Mouse (Mus musculus) liver, embryonic 14.5 days (tissue): ENCODE data around the gene Hmcn2.

Source experiments
- CTCF ChIP-seq: IDR thresholded peaks from 2 replicates; pipeline ENCODE4 v1.5.1; 2016; ENCODE audit warnings: antibody characterized with exemption, low read depth, control low read depth
- EP300 ChIP-seq: IDR thresholded peaks from 2 replicates; pipeline ENCODE4 v1.6.1; 2016; ENCODE audit warnings: antibody characterized with exemption, low read depth

DNA sequence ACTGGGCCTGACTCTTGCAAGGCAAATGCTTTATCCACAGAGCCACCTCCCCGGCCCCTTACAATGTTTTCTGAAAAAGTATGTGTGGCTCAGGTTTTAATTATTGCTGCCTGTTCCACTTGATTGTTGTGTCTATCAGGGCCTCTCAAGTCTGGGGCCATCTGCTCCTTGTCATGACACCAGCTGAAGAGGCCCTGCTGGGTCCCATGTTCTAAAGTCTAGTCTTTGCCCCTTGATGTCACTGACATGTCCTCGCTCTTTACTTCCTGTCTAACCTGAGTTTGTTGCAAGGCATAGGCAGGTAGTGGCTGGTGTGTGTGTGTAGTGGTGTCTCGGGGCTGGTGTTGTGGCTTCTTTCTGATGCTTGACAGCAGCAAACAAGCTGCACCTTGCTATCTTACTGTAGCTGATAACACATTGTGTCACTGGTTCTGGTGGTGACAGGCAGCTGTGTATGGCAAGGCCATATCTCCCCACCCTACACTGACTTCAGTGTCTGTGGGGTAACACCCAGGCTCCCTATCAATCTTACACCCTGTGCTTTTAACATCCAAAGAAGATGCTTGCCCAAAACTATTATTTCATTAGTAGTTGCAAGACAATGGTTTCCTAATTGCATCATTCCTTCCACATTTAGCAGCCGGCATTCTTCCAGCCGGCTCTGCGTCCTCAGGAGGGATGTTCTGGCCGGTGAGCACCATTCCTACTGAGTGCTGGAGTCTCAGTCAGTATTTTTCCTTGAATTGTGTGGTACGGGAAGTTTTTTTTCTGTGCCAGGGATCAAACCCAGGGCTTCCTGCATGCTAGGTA is 27.7 kb downstream of the Hmcn2 start:
- TF ChIP-seq CTCF (no peak), EP300 (no peak)
